Mouse (Mus musculus) liver, embryonic 14.5 days (tissue): ENCODE data around the gene Hs3st2. TPM values are rescaled to one million over a fixed set of nuclear protein-coding genes. Genes with fewer than 3 reads are reported as not detected.

Source experiments
- ATAC-seq: fragments of 200-750 bp; cut with Nextera tagmentation; 2 replicates; pipeline ENCODE4 v1.8.0; 2017; ENCODE audit warnings: moderate number of reproducible peaks, mild to moderate bottlenecking, moderate library complexity; ENCODE audit not compliant: insufficient read depth
- DNase-seq, 3 experiments: peaks; one replicate each; pipeline ENCODE4 v3.0.0-alpha.2; 2012 to 2013; ENCODE audit warnings: low read depth in 3 of 3, low spot score in 3 of 3
- H3K27ac ChIP-seq: fragments of 300-500 bp; sonication (generic); 2 replicates; pipeline ENCODE4 v1.5.1; 2014; ENCODE audit warnings: moderate library complexity, mild to moderate bottlenecking, control low read depth, inconsistent platforms
- H3K27me3 ChIP-seq: fragments of 300-500 bp; sonication (generic); 2 replicates; pipeline ENCODE4 v1.6.1; 2014; ENCODE audit warnings: mild to moderate bottlenecking, low read length, moderate library complexity; ENCODE audit not compliant: control insufficient read depth, insufficient read depth
- H3K36me3 ChIP-seq: fragments of 300-500 bp; sonication (generic); replicated peaks from 2 replicates; pipeline ENCODE4 v1.6.1; 2014; ENCODE audit warnings: low read depth; ENCODE audit not compliant: control insufficient read depth, insufficient read depth
- H3K4me1 ChIP-seq, 2 experiments: fragments of 200-500 bp in 1 of 2; fragments of 300-500 bp in 1 of 2; sonication (generic) in 1 of 2; replicated peaks; 2 replicates each; pipeline ENCODE4 v1.6.1; 2012 to 2014; ENCODE audit warnings: antibody characterized with exemption in 1 of 2, inconsistent platforms in 1 of 2, low read length in 1 of 2; ENCODE audit not compliant: control insufficient read depth in 2 of 2, insufficient read depth in 2 of 2
- H3K4me2 ChIP-seq: fragments of 300-500 bp; sonication (generic); 2 replicates; pipeline ENCODE4 v1.6.1; 2014; ENCODE audit warnings: low read depth, mild to moderate bottlenecking, control low read depth, moderate library complexity
- H3K4me3 ChIP-seq, 2 experiments: fragments of 200-500 bp in 1 of 2; fragments of 300-500 bp in 1 of 2; sonication (generic) in 1 of 2; 2 replicates each; pipeline ENCODE4 v1.5.1; 2012 to 2014; ENCODE audit warnings: low read depth in 2 of 2, low read length in 2 of 2, mild to moderate bottlenecking in 2 of 2, control low read depth in 1 of 2, inconsistent platforms in 1 of 2, moderate library complexity in 1 of 2; ENCODE audit not compliant: insufficient read depth in 1 of 2
- H3K9ac ChIP-seq: fragments of 300-500 bp; sonication (generic); replicated peaks from 2 replicates; pipeline ENCODE4 v1.6.1; 2014; ENCODE audit warnings: mild to moderate bottlenecking, control low read depth, moderate library complexity
- H3K9me3 ChIP-seq: fragments of 300-500 bp; sonication (generic); 2 replicates; pipeline ENCODE4 v1.6.1; 2016; ENCODE audit warnings: low read length, mixed read lengths; ENCODE audit not compliant: control insufficient read depth
- CTCF ChIP-seq: IDR thresholded peaks from 2 replicates; pipeline ENCODE4 v1.5.1; 2016; ENCODE audit warnings: antibody characterized with exemption, low read depth, control low read depth
- EP300 ChIP-seq: IDR thresholded peaks from 2 replicates; pipeline ENCODE4 v1.6.1; 2016; ENCODE audit warnings: antibody characterized with exemption, low read depth
- WGBS: fragments of 180-500 bp; shearing (Covaris S2); extraction: QIAGEN DNeasy Blood & Tissue Kit; methylation state at CpG from one replicate; pipeline ENCODE4 v1.1.7; 2014; ENCODE audit not compliant: insufficient replicate concordance; 5-methylcytosine and 5-hydroxymethylcytosine counted together
- polyA plus RNA-seq, 2 experiments: library from polyadenylated mRNA; depleted of rRNA in 1 of 2; stranded (reverse) in 1 of 2; unstranded in 1 of 2; fragments of >200 nt; fragmentation: Nextera tagmentation in 1 of 2; extraction: Ambion mirVana in 1 of 2; gene quantifications; 2 replicates each; pipeline versions ENCODE4 v1.2.1 to v1.2.3; 2012 to 2014

Hs3st2 gene
- polyA plus RNA-seq, 2 experiments, result 0.01 TPM; not detected in 1

- WGBS, result 36% methylated on average over 6 of the region's 6 CpGs
- H3K4me1 ChIP-seq, result no peaks in the 10 kb centered on the region
- H3K9me3 ChIP-seq, result no peaks in the 10 kb centered on the region
- no peak overlapping the region for H3K4me2 ChIP-seq
- no peak overlapping the region for H3K4me3 ChIP-seq
- H3K27ac ChIP-seq, result no peak overlapping the region
- no peak for ATAC-seq
- no peaks in the 10 kb centered on the region for H3K36me3 ChIP-seq
- TF ChIP-seq EP300, result no peak
- TF ChIP-seq CTCF, result no peak
- DNase-seq, result no peak
- no peaks in the 10 kb centered on the region for H3K27me3 ChIP-seq
- no peak overlapping the region for H3K9ac ChIP-seq
Measured at GRCm38 (mm10) chr7:121487291-121487690, 95.6 kb downstream of the Hs3st2 start.

GRCm38 (mm10) chr7:121489401-121489800, 97.7 kb downstream of the Hs3st2 start:
- Histone ChIP-seq H3K4me2 (no peak overlapping the region), H3K4me1 (no peaks in the 10 kb centered on the region), H3K9ac (no peak overlapping the region), H3K4me3 (no peak overlapping the region), H3K27me3 (no peaks in the 10 kb centered on the region), H3K27ac (no peak overlapping the region), H3K36me3 (no peaks in the 10 kb centered on the region), H3K9me3 (no peaks in the 10 kb centered on the region)
- no peak for TF ChIP-seq EP300
- TF ChIP-seq CTCF, result no peak
- ATAC-seq (no peak), DNase-seq (no peak)
- WGBS, result 64% methylated on average over 9 of the region's 9 CpGs

- Histone ChIP-seq H3K4me3 (no peak overlapping the region), H3K9me3 (no peaks in the 10 kb centered on the region), H3K27me3 (no peaks in the 10 kb centered on the region), H3K36me3 (no peaks in the 10 kb centered on the region), H3K4me1 (no peaks in the 10 kb centered on the region), H3K9ac (no peak overlapping the region), H3K27ac (no peak overlapping the region), H3K4me2 (no peak overlapping the region)
- TF ChIP-seq CTCF (no peak), EP300 (no peak)
- ATAC-seq, result no peak
- 54% methylated on average over 3 of the region's 3 CpGs for WGBS
- DNase-seq, result no peak
Measured at GRCm38 (mm10) chr7:121491455-121492005, 99.9 kb downstream of the Hs3st2 start.

- Histone ChIP-seq H3K4me3 (no peak overlapping the region), H3K9ac (no peak overlapping the region), H3K4me2 (no peak overlapping the region), H3K4me1 (no peaks in the 10 kb centered on the region), H3K9me3 (no peaks in the 10 kb centered on the region), H3K27ac (no peak overlapping the region), H3K36me3 (no peaks in the 10 kb centered on the region), H3K27me3 (no peaks in the 10 kb centered on the region)
- WGBS, result 82% methylated on average over 17 of the region's 17 CpGs
- no peak for TF ChIP-seq CTCF
- TF ChIP-seq EP300, result no peak
- ATAC-seq (no peak), DNase-seq (no peak)
Measured at GRCm38 (mm10) chr7:121500516-121500915, 108.9 kb downstream of the Hs3st2 start.

GRCm38 (mm10) chr7:121501666-121502065, 110.0 kb downstream of the Hs3st2 start:
- ATAC-seq (no peak), DNase-seq (no peak)
- no peak overlapping the region for H3K4me3 ChIP-seq
- 66% methylated on average over 10 of the region's 10 CpGs for WGBS
- no peaks in the 10 kb centered on the region for H3K27me3 ChIP-seq
- H3K36me3 ChIP-seq, result no peaks in the 10 kb centered on the region
- no peak overlapping the region for H3K9ac ChIP-seq
- no peaks in the 10 kb centered on the region for H3K9me3 ChIP-seq
- TF ChIP-seq EP300 (no peak), CTCF (no peak)
- H3K4me1 ChIP-seq, result no peaks in the 10 kb centered on the region
- no peak overlapping the region for H3K27ac ChIP-seq
- no peak overlapping the region for H3K4me2 ChIP-seq
